Mouse (Mus musculus): ENCODE measurements around the gene L3hypdh. TPM values are rescaled to one million over a fixed set of nuclear protein-coding genes. Genes with fewer than 3 reads are reported as not detected.

Gene L3hypdh
- polyA plus RNA-seq, 1 experiment from 2014 or later = 16.6 TPM

Small RNA genes within 50 kb of the gene (microRNA-seq; reads per million reads assigned to microRNA genes)
- gene Gm24466 = not detected

Other genes with a start within 250 kb of the L3hypdh start
- 6.2 and 8.7 TPM in 2 replicates for gene Gpr135, start 14.3 kb downstream of the L3hypdh start, polyA plus RNA-seq (2014; fragmentation: Nextera tagmentation; extraction: Ambion mirVana)
- 101 and 113 TPM in 2 replicates for gene Jkamp, start 150 bp upstream of the L3hypdh start, polyA plus RNA-seq (2014; fragmentation: Nextera tagmentation; extraction: Ambion mirVana)
- gene Ccdc175, start 99.6 kb upstream of the L3hypdh start, polyA plus RNA-seq (2014; fragmentation: Nextera tagmentation; extraction: Ambion mirVana) = 0.09 TPM in 1 of 2 replicates, not detected in the other

All from neural tube, embryonic 14.5 days (tissue).